Mouse (Mus musculus) urinary bladder, adult 18-20 months (tissue): ENCODE data around the gene Lcor.

Experiments used
- DNase-seq, 2 experiments: peaks; one replicate each; pipeline ENCODE4 v3.0.0; 2022; ENCODE audit warnings: low spot score in 2 of 2, mixed read lengths in 2 of 2

The Lcor gene

GRCm38 (mm10) chr19:41476530-41477249 is 5.7 kb upstream of the Lcor start:
- DNase-seq, result no peak

DNA sequence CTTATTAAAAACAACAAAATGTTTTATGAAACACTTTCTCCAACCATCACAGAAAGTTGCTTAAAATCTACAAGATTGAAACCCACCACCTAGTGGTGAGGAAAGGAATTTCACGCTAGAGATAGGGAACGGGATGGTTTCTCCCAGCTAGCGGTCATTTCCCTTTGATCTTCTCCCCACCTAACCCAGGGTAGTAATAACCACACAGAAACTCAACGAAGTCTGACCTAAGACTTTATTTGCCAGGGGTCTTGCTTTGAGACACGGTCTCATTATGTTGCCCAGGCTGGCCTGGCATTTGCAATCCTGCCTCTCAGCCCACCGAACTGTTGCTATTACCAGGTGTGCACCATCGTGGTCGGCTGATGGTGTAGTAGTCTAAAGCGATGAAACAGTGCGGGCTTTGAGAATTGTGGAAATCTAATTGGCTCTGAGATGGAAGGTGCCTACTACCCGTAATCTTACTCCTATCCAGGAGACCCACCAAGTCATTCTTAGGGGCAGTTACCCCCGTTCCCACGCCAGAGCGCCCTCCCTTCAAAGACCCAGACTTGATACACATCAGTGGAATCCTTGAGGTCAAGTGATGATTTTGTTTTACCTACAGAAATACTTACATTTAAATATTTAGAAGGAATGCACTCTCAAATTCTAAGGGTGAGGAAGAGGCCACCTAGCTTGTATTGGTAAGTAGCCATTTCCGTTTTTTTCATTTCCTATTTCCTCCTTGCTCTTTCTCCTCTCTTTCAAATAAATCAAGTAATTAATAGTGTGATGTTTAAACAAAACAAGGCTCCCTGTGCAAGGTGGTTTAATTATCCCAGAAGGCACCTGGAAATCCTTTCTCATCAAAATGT is 1.2 kb upstream of the Lcor start:
- peak in 1 of 2 experiments; percentile 30 for DNase-seq

DNA sequence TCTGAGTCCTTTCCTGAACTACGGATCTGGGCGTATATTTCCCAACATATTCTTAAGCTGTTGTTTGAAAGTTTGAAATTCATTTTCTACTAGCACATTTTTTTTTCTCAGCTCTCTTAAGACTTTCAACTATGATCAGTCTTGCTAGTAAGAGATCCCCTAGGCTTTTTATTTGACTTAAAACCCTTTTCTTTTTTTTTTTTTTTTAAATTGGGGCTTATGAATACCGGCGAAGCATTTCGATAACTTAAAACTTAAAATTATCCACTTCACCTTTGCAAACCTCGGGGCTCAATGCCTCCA is 599 bp upstream of the Lcor start:
- no peak for DNase-seq

GRCm38 (mm10) chr19:41482909-41483444 is 540 bp downstream of the Lcor start:
- DNase-seq, result peak in 1 of 2 experiments; percentile 41

DNA sequence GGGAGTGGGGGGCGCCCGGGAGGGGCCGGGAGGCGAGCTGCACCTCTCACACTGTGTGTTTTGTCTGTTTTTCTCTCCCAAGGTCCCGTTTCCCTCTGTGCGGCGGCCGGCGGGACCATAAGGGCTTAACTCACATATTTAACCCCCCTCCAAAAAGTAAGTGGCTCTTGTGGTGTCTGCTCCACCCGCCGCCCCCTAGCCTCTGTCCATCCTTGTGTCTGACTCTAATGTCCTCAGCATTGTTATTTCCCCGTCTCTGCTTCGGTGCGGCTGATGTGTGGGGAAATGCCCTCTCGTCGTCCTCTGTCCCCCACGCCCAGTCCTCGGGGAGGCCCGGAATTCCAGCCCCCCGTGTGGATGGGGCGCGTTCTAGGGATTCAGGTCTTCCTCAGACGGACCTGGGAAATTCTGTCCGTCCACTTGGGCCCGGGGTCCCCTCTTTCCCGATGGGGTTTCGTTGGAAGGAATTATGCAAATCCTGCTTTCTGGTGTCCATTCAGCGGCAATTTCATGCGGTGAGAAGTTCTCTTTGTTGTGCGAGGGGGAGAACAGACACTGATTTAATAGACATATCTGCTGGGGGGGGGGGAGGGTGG is 1.1 kb downstream of the Lcor start:
- DNase-seq, result peak in 1 of 2 experiments; percentile 49

DNA sequence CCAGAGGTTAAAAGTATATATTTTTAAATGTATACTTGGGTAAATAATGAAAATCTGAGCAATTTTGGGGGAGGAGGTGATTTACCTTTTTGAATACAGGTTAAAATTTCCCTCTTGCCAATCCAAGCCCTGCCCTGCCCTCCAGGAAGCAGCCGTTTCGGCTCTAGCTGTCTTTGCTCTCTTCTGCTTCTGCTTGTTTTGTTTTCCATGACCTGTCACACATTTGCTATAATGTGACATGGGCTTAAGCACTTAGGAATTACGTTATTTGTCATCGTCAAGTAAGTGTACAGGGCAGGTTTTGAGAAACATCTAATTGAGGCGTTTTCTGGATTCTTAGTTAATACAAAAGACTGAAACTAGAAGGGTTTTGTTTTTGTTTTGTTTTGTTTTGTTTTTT is 1.9 kb downstream of the Lcor start:
- DNase-seq, result no peak

- peak in 1 of 2 experiments; percentile 12 for DNase-seq
Observed at GRCm38 (mm10) chr19:41495382-41496032, 13.1 kb downstream of the Lcor start.

GRCm38 (mm10) chr19:41496058-41496457 is 13.6 kb downstream of the Lcor start:
- no peak for DNase-seq

DNA sequence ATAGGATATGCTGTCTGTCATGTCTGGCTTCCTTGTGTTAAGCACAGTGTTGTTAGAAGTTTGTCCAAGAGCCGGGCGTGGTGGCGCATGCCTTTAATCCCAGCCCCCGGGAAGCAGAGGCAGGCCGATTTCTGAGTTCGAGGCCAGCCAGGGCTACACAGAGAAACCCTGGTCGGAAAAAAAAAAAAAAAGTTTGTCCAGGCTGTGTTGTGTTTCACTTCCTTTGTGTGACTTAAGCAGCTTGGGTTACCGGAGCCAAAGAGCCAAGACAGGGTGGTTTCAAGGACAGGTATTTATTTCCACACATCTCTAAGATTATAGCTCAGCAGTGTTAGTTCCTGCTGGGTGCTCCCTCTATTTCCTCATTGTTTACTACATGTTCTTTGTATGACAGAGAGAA is 25.4 kb downstream of the Lcor start:
- DNase-seq, result no peak

- DNase-seq, result no peak
Observed at GRCm38 (mm10) chr19:41514836-41515235, 32.4 kb downstream of the Lcor start.

GRCm38 (mm10) chr19:41515549-41515948 is 33.1 kb downstream of the Lcor start:
- DNase-seq, result no peak

GRCm38 (mm10) chr19:41517006-41517405 is 34.6 kb downstream of the Lcor start:
- no peak for DNase-seq

DNA sequence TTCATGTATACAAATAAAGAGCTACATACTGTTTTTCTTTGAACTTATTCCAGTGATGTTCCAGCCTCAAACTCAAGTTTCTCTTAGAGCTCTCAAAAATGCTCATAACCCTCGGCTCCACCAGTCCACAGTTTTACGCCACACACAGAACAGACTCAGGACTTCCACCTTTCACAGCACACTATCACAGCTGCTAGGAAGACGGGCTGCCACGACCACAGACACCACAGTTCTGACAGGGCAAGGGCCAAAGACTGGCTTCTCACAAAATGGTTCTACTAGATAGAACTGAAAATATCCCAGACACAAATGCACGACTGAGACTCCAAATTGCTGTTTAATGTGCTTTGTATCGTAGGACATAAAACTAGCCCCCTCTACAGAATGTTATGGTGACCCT is 36.7 kb downstream of the Lcor start:
- DNase-seq, result no peak

GRCm38 (mm10) chr19:41522246-41522645 is 39.8 kb downstream of the Lcor start:
- DNase-seq, result no peak

GRCm38 (mm10) chr19:41523798-41524563 is 41.5 kb downstream of the Lcor start:
- no peak for DNase-seq

- no peak for DNase-seq
Observed at GRCm38 (mm10) chr19:41529169-41529568, 46.7 kb downstream of the Lcor start.

DNA sequence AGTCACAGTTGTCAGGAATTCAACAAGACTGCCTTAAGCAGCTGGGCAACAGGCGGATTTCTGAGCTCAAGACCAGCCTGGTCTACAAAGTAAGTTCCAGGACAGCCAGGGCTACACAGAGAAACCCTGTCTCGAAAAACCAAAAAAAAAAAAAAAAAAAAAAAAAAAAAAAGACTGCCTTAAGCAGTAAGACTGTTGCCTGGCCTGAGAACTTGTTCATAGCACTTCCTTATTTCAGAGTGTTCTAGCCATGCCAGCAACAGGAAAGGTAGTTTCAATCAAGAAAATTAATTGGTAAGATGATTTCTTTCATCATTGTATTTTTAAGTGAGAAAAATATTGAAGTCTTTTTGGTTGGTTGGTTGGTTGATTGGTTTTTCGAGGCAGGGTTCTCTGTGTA is 51.6 kb downstream of the Lcor start:
- DNase-seq, result no peak

DNA sequence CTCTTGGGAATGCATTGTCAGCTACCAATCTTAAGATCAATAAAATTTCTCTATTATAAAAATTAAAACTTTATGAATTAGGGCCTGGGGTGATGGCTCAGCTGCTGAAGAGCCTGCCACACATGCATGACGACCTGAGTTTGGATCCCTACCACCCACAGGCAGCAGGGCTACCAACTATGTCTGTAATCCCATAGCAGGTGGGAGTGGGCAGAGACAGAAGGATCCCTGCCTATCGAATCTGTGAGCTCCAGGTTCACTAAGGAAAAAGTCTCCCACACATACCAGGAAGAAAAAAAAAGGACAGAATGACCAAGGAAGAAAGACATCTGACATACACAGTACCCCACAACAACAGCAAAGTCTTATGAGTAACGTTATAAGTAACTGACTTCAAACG is 74.5 kb downstream of the Lcor start:
- DNase-seq, result no peak

GRCm38 (mm10) chr19:41557491-41557890 is 75.1 kb downstream of the Lcor start:
- DNase-seq, result no peak

DNA sequence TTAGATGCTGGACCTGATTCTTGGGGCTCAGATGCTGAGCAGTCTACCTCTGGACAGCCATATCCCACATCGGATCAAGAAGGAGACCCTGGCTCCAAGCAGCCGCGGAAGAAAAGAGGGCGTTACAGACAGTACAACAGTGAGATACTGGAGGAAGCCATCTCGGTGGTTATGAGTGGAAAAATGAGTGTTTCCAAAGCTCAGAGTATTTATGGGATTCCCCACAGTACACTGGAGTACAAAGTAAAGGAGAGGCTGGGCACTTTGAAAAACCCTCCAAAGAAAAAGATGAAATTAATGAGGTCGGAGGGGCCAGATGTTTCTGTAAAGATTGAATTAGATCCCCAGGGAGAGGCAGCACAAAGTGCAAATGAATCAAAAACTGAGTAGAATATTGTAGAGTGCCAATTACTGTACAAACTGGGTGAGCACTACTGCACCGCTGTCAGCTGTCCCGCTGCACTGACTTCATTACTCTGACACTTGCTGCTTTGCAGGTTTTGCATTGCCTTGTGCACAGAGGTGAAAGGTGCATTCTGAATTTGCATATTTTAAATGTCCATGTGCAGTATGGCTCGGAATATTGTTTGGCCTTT is 76.6 kb downstream of the Lcor start:
- no peak for DNase-seq

- no peak for DNase-seq
Observed at GRCm38 (mm10) chr19:41560856-41561255, 78.4 kb downstream of the Lcor start.
